Mouse (Mus musculus) stomach, embryonic 14.5 days (tissue): ENCODE results near the gene Gosr1. TPM values are rescaled to one million over a fixed set of nuclear protein-coding genes. Genes with fewer than 3 reads are reported as not detected.

Experiments
- ATAC-seq: fragments of 200-750 bp; cut with Nextera tagmentation; 2 replicates; pipeline ENCODE4 v1.8.0; 2017; ENCODE audit warnings: low read depth, moderate TSS enrichment; ENCODE audit not compliant: insufficient number of reproducible peaks, insufficient read depth, low FRiP score
- H3K27ac ChIP-seq: fragments of 300-500 bp; sonication (generic); 2 replicates; pipeline ENCODE4 v1.5.1; 2014; ENCODE audit warnings: mild to moderate bottlenecking, low read length, moderate library complexity, mixed read lengths
- H3K27me3 ChIP-seq: fragments of 300-500 bp; sonication (generic); 2 replicates; pipeline ENCODE4 v1.6.1; 2014; ENCODE audit warnings: low read length, control low read depth, mixed read lengths; ENCODE audit not compliant: control insufficient read depth, insufficient read depth
- H3K36me3 ChIP-seq: fragments of 300-500 bp; sonication (generic); 2 replicates; pipeline ENCODE4 v1.6.1; 2014; ENCODE audit warnings: mild to moderate bottlenecking, control low read depth, low read length, moderate library complexity, mixed read lengths; ENCODE audit not compliant: control insufficient read depth, insufficient read depth
- H3K4me1 ChIP-seq: fragments of 300-500 bp; sonication (generic); 2 replicates; pipeline ENCODE4 v1.6.1; 2014; ENCODE audit warnings: low read length, control low read depth, mixed read lengths; ENCODE audit not compliant: control insufficient read depth, insufficient read depth
- H3K4me2 ChIP-seq: fragments of 300-500 bp; sonication (generic); replicated peaks from 2 replicates; pipeline ENCODE4 v1.6.1; 2014; ENCODE audit warnings: low read depth, low read length, control low read depth
- H3K4me3 ChIP-seq: fragments of 300-500 bp; sonication (generic); 2 replicates; pipeline ENCODE4 v1.5.1; 2014; ENCODE audit warnings: low read depth, low read length, control low read depth
- H3K9ac ChIP-seq: fragments of 300-500 bp; sonication (generic); replicated peaks from 2 replicates; pipeline ENCODE4 v1.6.1; 2014; ENCODE audit warnings: low read depth, mild to moderate bottlenecking, control low read depth, low read length, moderate library complexity, mixed read lengths
- H3K9me3 ChIP-seq: fragments of 300-500 bp; sonication (generic); 2 replicates; pipeline ENCODE4 v1.6.1; 2016; ENCODE audit warnings: low read depth, low read length, control low read depth; ENCODE audit not compliant: control insufficient read depth
- WGBS: fragments of 180-500 bp; shearing (Covaris S2); extraction: QIAGEN DNeasy Blood & Tissue Kit; methylation state at CpG from one replicate; pipeline ENCODE4 v1.1.7; 2014; 5-methylcytosine and 5-hydroxymethylcytosine counted together
- polyA plus RNA-seq: library from polyadenylated mRNA; unstranded; fragments of >200 nt; fragmentation: Nextera tagmentation; extraction: Ambion mirVana; gene quantifications from 2 replicates; pipeline ENCODE4 v1.2.1, GENCODE M21; 2014

The Gosr1 gene
- polyA plus RNA-seq, 1 experiment from 2014 or later = 33.5 TPM

DNA sequence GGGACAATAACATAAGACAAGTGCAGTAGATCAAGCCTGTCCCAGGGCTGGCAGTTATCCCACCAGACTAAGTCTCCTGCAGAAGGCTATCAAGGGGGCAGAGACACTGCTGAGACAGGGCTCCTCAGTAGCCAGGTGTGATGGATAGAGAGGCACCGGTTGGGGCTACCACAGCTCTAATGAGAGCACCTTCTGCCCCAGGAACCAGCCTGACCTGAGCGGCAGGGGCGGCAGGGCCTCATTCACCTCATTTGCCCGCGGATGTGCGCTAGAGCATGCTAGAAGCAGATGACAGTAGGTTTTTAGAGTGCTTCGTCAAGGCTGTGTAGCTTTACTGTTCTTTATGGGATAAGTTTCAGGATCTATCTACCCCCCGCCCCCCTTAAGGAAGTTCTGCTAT lies 39.5 kb downstream of the Gosr1 start:
- Histone ChIP-seq H3K4me3 (no peak overlapping the region), H3K27me3 (no peaks in the 10 kb centered on the region), H3K36me3 (peaks cover 14% of the 10 kb centered on the region), H3K4me2 (no peak overlapping the region), H3K27ac (no peak overlapping the region), H3K4me1 (no peaks in the 10 kb centered on the region), H3K9ac (no peak overlapping the region), H3K9me3 (no peaks in the 10 kb centered on the region)
- ATAC-seq = no peak
- 72% methylated on average over 8 of the region's 8 CpGs for WGBS

DNA sequence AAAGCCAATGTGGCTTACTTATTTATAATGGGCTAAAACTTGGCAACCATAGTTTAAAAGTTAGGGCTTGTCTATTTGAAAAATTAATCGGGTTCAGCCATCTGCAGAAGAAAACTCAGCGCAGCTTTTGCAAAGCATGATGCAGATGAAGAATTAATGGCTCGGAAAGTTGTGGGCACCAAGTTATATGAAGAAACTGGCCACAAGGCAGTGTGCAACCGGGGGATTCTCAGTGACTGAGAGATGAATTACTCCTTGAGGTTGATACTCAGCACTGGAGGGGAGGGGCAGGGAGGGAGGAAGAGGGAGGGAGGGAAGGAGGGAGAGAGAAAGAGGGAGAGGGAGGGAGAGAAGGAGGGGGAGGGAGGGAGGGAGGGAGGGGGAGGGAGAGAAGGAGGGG lies 46.4 kb downstream of the Gosr1 start:
- no peak overlapping the region for H3K27ac ChIP-seq
- H3K36me3 ChIP-seq = no peaks in the 10 kb centered on the region
- 62% methylated on average over 4 of the region's 4 CpGs for WGBS
- no peaks in the 10 kb centered on the region for H3K9me3 ChIP-seq
- no peak overlapping the region for H3K4me3 ChIP-seq
- H3K9ac ChIP-seq = no peak overlapping the region
- no peaks in the 10 kb centered on the region for H3K4me1 ChIP-seq
- H3K4me2 ChIP-seq = no peak overlapping the region
- no peaks in the 10 kb centered on the region for H3K27me3 ChIP-seq
- ATAC-seq = no peak

DNA sequence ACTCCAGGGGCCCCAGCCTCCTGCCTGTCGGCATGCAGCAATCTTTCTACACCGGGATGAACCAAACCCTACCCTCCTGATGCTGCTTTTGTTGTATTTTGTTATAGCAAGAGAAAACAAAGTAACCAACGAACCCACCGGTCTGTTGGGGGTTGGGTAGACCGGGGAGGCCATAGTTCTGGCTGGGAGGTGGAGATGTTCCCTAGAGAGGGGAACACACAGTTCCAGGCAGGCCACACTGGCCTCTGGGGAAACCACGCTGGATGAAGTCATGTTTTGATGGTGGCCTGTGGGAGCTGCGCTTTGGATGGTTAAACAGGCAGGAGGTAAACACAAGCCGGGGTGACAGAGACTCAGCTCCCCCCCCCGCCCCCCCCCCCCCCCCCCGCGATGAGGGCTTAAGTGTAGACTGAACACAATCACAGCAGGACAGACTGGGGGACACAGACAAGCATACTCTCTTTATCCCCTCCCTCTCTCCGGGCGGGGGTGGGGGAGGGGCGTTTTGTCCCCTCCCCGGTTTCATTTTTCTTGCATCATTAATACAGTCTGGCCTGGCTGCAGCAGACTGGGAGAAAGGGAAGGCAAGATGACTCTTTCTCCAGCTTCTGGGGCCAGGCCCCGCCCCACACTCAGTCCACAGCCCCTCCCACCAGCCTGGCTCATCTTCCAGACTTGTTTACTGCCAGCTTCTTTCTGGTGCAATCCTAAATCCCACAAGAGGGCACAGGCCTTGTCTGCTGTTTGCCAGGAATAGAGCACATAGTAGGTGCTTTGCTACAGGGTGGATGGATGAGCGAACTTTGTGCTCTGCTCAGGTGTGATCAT lies 53.5 kb downstream of the Gosr1 start:
- H3K27ac ChIP-seq = no peak overlapping the region

DNA sequence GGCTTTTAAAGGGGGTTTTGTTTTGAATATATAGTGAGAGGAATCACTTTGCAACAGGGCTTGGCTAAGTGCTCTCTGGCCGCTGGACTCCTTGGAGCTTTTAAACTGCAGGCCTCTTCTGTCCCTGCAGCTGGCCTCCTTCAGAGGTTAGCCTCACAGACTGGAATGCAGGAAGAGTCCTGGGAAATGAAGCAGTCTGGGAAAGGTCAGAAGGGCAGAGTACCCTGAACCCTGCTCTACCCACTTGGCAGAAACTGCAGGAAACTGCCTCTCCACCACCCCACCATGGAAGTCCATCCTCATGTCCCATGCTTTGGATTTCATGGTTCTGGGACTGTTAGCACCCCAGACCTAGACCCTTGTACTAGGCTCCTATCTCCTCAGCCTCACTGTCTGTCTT lies 54.5 kb downstream of the Gosr1 start:
- H3K27ac ChIP-seq = no peak overlapping the region
- no peak overlapping the region for H3K4me2 ChIP-seq
- no peaks in the 10 kb centered on the region for H3K36me3 ChIP-seq
- no peak overlapping the region for H3K4me3 ChIP-seq
- H3K9ac ChIP-seq = no peak overlapping the region
- H3K4me1 ChIP-seq = 0 out of 2 replicates have a peak, but pooled peaks cover 2% of the 10 kb centered on the region
- no peaks in the 10 kb centered on the region for H3K27me3 ChIP-seq
- no peak for ATAC-seq
- H3K9me3 ChIP-seq = no peaks in the 10 kb centered on the region; the same call in 1 of the 2 replicates
- WGBS = 21% methylated on average over 1 of the region's 1 CpGs

More for the DNA sequence above, 53.5 kb downstream of the Gosr1 start:
- H3K36me3 ChIP-seq = no peaks in the 10 kb centered on the region
- H3K27me3 ChIP-seq = no peaks in the 10 kb centered on the region
- H3K4me2 ChIP-seq = no peak overlapping the region
- no peak overlapping the region for H3K4me3 ChIP-seq
- ATAC-seq = no peak
- no peak overlapping the region for H3K9ac ChIP-seq
- 0 out of 2 replicates have a peak, but pooled peaks cover 2% of the 10 kb centered on the region for H3K4me1 ChIP-seq
- no peaks in the 10 kb centered on the region; the same call in 1 of the 2 replicates for H3K9me3 ChIP-seq
- WGBS = 23% methylated on average over 14 of the region's 17 CpGs

DNA sequence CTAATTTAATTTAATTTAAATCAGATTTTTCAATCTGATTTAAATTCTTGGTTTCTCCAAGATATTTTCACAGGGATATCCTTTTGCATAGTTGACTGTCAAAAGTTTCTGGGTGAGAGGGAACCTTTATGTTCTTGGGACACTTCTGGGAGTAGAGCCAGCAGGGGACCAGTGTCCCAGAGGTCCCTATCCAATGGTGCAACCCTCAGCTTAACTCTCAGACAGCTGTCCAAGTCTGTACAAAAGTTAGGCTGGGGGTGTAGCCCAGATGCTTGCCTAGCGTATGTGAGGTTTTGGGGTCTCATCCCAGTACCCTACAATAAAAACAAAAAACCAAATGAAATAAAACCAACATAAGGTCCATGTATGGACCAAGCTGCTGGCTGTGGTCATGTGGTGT lies 55.3 kb downstream of the Gosr1 start:
- no peak for ATAC-seq
- H3K27me3 ChIP-seq = no peaks in the 10 kb centered on the region
- H3K36me3 ChIP-seq = no peaks in the 10 kb centered on the region
- H3K4me3 ChIP-seq = no peak overlapping the region
- H3K4me1 ChIP-seq = 0 out of 2 replicates have a peak, but pooled peaks cover 2% of the 10 kb centered on the region
- H3K4me2 ChIP-seq = no peak overlapping the region
- H3K9me3 ChIP-seq = no peaks in the 10 kb centered on the region; the same call in 1 of the 2 replicates
- no peak overlapping the region for H3K27ac ChIP-seq
- WGBS = 78% methylated on average over 1 of the region's 1 CpGs
- no peak overlapping the region for H3K9ac ChIP-seq

DNA sequence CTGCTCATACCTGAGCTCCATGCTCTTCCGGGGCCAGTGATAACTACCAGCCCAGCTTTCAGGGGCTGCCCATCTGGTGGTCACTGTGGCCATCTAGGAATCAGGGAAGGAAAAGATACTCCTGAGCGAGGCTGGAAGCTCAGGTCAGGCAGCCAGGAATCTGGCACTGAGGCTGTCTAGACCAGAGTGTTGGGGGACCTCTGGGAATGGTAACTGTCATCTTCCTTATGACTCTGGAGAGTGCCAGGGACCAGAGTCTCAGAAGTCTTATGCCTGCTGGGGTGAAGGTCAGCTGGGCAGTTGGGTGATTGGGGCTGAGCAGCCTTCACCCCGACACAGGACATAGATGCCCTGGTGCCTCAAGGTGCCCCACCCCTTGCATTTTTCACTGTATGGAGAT lies 55.7 kb downstream of the Gosr1 start:
- H3K27me3 ChIP-seq = no peaks in the 10 kb centered on the region

DNA sequence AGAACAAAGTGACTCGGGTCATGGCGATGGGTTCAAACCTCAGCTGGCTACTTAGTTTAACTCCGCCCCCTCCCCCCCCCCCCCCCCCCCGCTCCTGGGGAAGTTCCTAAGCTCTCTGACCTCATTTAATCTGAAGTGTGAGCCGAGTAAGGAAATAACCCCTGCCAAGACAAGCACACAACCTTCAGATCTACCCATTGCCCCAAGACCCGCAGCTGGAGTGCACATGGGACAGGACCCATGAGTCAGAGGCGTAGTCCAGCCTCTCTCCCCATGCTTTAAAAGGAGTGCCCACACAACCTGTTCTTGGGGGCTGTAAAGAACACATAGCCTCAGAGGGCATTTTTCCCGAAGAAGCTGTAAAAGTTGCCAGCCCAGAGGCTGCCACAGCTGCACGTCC lies 63.8 kb downstream of the Gosr1 start:
- H3K4me3 ChIP-seq = no peak overlapping the region
- no peak overlapping the region for H3K9ac ChIP-seq
- peak overlapping the region; percentile 23 for H3K4me2 ChIP-seq
- no peaks in the 10 kb centered on the region for H3K27me3 ChIP-seq
- no peaks in the 10 kb centered on the region for H3K36me3 ChIP-seq
- WGBS = 68% methylated on average over 7 of the region's 9 CpGs
- no peak for ATAC-seq
- no peaks in the 10 kb centered on the region for H3K9me3 ChIP-seq
- no peaks in the 10 kb centered on the region for H3K4me1 ChIP-seq
- no peak overlapping the region for H3K27ac ChIP-seq

More for the DNA sequence above, 55.7 kb downstream of the Gosr1 start:
- Histone ChIP-seq H3K36me3 (no peaks in the 10 kb centered on the region), H3K4me1 (0 out of 2 replicates have a peak, but pooled peaks cover 2% of the 10 kb centered on the region), H3K4me2 (no peak overlapping the region), H3K9ac (no peak overlapping the region), H3K27ac (no peak overlapping the region), H3K4me3 (no peak overlapping the region), H3K9me3 (no peaks in the 10 kb centered on the region; the same call in 1 of the 2 replicates)
- whole genome bisulfite sequencing = 90% methylated on average over 3 of the region's 3 CpGs
- no peak for ATAC-seq

DNA sequence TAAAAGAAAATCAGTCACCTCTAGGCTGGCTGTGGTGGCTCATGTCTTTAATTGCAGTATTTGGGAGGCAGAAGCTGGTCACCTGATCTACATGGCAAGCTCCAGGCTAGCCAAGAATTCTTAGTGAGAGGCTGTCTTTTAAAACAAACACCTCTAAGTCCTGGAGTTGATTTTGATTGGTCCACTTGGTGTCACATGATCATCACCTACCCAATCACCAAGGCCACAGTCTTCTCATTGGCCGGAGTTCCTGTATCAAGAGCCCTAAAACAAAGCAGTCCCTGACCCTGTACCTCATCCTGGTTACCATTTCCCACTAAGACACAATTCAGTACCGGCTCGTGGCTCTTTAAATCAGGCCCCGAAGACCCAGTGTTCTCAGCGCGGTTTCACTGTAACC lies 67.6 kb downstream of the Gosr1 start:
- Histone ChIP-seq H3K9me3 (no peaks in the 10 kb centered on the region), H3K36me3 (no peaks in the 10 kb centered on the region), H3K27ac (no peak overlapping the region), H3K4me1 (no peaks in the 10 kb centered on the region), H3K4me3 (no peak overlapping the region), H3K9ac (no peak overlapping the region), H3K27me3 (no peaks in the 10 kb centered on the region), H3K4me2 (no peak overlapping the region)
- WGBS = 59% methylated on average over 6 of the region's 6 CpGs
- no peak for ATAC-seq
